Mouse (Mus musculus) brain, adult 2 months (tissue): ENCODE data around the gene Ccnf.

Experiments
- DNase-seq: peaks from one replicate; pipeline ENCODE4 v3.0.0; 2011; ENCODE audit warnings: low read depth, low spot score

Ccnf gene

DNA sequence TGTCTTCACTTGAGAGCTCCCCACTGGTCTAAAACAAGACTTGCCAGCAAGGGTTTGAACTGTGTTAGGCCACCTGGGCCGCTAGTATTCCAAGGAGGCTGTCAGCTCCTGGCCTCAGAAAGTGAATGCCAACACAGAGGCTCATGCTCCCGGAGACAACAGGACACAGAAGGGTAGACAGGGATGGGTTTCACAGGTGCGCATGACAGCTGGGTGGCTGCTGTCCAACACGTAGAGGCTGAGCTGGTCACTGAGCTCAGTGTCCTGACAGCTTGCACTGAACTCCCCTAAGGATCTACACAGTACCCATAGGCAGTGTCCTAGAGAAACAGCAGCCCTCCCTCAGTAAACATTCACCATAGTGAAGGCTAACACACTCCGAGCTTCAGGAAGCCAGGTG, 27.8 kb downstream of the Ccnf start:
- no peak for DNase-seq

DNA sequence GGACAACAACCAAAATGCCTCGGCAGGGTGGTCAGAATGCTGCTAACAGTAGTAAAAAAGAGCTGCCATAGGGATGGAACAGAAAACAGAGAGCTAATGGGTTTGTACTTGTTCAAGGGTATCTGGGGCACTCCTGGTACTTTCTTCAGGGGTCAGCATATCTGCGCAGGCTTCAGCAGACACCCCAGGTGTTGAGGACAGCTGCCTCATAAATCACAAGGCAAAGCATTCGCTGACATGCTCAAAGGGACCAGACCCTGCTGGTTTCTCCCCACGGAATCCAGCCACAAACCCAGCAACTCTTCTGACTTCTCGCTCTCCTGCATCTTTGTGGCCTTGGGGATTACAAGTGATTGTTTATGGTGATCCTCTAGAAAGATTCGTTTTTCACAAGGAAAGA, 28.6 kb downstream of the Ccnf start:
- no peak for DNase-seq

DNA sequence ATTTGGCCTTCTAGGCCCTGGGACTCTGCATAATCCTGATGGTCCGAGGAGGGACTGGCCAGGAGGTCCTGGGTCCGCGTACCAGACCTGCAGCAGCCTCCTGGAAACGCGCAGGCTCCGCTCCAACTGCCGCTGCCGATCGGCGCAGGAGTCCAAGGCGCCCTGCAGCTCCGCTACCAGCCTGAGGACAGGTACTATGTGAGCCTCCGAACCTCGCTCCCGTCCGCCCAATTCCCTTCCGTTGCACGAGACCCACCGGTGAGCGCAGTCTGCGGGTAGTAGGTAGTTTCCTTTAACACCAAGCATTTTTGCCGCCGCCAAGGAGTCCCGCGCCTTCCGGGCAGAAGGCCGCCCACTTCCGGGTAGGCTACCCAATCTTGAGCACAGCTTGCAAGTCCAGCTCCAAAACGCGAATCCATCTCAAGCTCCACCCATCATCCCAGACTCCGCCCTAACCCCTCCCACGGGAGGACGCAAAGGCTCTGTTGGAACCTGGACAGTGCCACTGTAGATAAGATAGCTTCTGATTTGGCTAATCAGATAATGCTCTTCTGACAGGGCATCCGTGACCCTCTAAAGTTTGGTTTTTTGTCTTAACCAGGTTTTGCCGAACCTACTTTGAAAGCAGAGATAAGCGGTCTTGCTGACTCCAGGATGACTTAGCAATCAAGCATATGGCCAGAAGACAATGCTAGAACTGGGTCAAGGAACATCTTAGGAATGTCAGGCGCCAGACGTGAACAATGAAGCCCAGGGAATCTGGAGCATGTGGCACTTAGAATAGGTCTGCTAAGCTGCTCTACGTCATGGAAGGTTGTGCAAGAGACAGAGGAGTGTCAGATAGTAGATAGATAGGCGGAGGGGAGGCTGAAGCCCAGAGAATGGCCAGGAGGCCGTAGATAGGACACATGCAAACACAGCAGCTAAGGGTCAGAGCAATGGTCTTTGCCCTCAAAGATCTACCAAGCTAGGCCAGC, 30.6 kb downstream of the Ccnf start, which contains the start of gene Tedc2:
TSS of gene Tedc2 (minus strand) at position 417 of the 977 bp plus-strand sequence.
- DNase-seq = peak; percentile 99

DNA sequence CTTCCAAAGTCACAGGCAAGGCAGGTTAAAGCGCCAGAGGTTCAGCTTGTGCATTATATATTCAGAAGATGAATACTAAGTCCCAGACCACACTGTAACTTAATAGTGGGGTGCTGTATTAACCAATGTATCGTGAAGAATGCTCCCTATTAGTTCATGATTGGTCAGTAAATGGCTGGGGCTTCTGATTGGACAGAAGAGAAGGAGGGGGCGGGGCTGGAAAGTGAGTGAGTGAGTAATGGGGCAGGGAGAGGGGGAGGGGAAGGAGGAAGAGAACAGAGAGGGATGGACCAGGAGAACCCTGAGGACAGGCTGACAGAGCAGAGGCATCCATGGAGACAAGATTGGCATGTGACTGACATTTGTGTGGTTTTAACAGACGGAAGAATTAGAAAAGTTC, 34.4 kb downstream of the Ccnf start:
- no peak for DNase-seq

DNA sequence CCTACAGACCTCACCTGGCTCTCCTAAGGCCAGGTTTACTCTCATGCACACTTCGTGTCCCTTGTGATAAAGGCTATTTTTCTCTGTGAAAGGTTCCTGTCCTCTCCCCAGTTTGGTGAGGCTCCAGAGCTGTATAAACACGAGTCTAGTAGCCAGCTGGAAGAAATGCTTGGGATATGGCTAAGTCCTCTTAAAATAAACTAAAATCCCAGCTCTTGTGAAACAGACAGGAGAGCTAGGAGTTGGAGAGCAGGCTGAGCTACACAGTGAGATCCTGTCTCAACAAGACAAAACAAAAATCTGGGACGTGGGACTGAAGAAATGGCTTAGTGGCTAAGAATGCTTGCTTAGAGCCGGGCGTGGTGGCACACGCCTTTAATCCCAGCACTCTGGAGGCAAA, 38.1 kb downstream of the Ccnf start:
- peak; percentile 47 for DNase-seq

DNA sequence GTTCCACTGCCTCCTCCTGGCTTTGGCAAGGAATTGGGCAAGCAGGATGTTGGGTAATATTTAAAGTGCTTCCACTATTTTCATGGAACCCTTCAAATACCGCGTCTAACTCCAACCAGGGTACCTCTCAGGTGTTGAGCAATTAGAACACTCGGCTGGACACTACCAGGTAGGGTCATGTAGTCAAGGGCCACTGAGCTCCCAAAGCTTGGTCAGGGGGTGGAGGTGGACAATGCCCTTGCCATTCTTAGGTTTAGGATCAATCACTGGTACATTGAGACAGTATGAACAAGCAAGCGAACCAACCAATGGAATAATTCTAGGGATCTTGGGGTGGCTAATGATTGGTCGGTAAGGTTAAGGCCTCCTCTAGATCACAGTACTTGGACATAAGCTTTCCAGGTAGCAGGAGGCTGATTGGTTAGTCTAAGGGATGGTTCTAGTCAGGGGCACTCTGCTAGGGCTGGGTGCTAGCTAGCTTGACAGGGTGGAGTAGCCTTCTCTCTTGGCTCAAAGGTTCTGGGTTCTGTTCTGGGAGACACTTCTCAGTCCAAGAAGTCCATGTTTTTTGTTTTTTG, 38.8 kb downstream of the Ccnf start:
- DNase-seq = peak; percentile 55

DNA sequence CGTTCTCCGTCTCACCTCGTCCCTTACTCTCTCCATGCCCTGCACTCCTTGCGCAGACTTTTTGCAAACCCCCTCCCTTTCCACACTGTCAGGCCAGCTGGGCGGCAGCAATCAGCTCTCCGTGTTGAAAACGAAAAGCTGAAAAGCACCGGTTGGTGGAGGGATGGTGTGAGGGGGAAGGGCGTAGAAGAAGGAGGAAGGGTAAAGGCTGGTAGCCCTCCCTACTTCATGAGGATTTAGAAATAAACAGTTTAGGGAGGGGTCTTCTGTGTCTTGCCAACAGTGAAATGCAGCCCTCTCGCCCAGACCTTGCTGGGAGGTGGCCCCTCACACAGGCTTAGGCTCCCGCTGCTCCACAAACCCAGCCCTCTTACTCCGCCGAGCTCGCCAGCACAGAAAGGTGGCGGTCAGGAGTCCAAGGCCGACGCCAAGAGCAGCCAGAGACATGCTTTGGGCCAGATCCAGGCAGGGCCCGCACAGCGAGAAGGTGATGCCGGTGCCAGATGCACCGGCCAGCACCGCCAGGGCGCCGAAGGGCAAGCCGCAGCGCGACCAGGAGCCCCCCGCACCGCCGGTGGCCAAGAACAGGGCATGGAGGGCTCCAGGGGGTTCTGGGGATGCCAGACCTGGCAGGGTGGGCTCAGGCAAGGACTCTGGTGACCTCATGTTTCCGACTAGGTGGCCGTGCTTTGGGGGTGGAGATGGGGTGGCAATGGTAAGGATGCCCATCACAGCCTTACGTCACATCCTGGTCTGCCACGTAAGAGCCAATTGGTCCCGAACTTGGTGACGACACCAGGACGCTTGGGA, 39.4 kb downstream of the Ccnf start:
- DNase-seq = peak; percentile 97

DNA sequence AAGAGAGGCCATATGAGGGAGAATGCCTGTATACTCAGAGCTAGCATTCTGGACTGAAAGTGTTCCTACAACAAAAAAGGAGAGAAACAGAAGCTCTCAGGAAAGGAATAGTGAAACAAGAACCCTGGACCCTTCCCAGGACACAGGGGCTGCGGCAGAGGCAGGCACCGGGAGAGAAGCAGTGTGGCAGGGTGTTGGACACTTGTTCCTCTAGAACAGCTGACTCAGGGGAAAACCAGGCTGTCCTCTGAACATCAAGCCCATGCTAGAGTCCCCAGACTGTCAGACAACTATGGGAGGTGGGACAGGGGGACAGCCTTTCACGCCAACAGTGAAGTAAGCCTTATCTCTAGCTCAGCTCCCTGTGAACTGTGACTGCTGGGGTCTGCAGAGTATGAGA, 40.7 kb downstream of the Ccnf start:
- DNase-seq = no peak

DNA sequence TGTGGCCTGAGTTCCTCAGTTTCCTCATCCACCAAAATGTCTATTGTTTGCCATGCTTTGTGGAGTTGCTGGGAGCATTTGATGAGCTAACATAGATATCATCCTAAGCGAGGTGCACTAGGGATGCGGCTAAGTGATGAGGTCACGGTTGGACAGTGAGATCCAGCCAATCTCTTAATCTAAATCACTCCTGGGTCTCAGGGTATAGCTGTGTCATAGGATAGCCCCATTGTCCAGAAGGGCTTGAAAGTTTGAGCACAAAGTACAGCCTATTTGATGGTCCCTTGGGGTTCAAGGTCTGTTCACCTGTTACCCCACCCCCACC, 41.4 kb downstream of the Ccnf start:
- no peak for DNase-seq

DNA sequence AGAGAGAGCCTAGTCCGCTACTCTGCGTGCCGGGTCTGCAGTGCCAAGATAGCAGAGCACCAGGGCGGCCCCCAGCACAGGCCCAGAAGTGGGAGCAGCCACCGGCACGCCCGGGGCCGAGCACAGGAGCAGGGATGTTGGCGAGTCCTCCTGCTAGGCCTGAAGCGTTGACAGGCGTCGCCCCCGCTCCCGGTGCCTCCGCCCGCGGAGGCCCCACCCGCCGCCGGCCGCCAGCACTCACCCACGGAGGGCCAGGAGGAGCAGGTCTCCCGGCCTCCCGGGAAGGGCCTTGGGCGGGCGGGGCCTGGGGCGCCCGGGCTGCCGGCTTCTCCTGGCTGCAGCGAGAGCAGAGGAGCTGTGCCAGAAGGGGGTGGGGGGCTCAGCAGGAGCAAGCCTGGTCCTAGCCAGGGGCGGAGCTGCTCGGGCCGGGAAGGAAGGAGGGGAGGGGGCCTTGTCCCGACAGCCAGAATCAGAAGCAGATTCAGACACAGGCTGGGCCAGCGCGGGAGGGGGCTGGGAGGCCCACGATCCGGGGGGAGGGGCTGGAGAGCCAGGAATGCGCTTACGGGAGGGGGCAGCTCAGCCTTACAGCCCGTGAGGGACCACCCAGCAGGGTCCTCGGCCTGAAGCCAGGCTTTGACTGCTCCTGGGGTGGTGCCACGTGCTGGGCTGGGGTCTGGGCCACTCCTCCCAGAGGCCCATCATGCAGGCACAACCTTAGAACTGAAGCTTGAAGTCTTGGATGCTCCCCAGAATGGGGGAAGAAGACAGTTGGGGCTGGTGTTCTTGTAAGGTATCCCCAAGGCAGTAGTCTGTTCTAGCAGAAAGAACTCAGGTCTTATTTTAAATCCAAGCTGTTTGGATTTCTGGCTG, 42.0 kb downstream of the Ccnf start, which contains the start of gene Ntn3:
TSS of gene Ntn3 (minus strand) at position 489 of the 873 bp plus-strand sequence.
- DNase-seq = peak; percentile 60

DNA sequence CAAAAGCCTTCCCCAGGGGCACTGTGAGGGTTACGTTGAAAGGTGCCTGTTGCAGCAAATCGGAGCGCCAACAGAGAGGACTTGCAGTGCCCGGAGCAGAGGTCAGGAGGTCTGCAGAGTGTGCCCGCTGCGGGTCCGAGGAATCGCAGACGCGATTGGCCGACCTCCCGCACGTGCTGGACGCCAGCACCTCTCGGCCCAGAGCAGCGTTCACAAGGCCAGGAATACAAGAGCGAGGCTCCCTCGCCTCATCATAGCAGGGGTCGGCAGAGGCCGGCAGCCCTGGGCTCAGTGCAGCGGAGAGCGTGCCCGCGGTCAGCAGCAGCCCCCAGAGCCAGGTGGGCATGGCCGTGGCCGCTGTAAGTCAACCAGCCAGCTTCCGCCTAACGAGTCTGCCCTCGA, 42.6 kb downstream of the Ccnf start:
- no peak for DNase-seq

DNA sequence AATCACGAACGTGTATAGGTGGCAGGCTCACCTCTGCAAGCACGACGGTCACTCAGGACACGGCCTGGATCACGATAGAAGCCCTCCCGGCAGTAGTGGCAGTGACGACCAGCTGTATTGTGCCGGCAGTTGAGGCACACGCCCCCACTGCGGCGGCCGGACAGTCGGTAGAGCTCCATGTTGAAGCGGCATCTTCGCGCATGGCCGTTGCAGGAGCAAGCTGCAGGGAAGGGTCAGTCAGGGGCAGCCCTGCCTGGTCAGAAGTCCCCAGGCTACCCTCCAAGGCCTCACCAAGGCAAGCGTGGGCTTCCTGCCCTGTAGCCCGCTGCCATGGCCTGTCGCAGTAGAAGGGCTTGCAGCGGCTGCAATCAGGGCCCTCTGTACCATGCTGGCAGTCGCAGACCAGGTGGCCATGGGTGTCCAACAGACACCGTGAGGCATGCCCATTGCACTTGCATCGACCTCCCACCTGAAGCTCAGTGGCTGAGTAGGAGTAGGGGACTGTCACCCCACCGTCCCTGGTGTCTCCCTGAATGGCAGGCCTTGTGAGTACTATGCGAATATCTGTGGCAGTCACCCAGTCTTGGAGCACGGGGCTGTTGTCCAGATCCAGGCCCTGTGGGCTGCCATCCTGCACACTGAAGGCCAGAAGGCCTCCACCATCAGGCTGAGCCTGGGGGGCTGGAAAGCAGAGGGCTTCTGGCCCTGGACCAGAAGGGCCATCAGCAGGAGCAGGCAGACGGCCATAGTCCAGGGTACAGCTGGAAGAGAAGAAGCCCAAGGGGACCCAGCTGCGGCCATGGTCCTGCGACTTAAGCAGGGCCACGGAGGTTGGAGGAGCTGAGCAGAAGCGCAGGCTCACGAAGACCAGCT, 43.3 kb downstream of the Ccnf start:
- no peak for DNase-seq

DNA sequence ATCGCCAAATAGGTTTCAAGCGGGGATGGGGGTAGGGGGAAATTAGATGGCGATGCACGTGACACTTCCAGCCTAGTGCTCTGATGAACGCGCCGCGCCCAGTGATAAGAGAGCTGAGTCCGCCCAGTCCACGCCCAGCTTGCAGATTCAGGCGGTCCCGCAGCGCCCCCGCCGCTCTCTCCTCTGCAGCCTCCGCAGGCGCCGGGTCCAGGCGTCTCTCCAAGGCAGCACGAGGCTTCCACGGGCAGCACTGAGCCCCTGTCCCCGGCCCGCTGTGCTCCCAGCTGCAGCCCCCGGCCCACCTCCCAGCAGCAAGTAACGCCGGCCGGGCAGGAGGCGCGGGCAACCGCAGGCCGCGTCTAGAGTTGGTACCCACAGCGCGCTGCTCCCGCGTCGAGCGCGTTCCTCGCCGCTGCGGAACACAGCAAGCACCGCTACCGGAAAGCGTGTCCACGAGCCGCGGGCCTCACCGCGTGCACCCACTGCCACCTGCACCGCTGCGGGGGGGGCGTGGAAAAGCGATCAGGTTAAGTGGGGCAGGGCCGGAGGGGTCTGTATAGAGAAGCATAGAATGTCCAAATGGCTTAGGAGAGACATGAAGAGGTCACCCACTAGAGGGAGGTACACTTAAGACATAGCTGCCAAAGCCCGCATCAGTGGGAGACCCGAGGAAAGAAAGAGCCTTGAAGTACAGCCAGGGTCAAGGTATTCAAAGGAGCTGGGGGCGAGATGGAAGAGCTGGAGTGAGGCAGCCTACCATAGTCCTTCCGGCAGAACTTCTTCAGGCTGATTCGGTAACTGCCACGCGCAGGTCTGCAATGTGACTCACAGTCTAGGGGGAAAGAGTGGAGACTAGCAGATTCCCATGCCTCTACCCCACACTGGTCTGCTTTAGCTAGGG, 44.6 kb downstream of the Ccnf start:
- peak; percentile 86 for DNase-seq

DNA sequence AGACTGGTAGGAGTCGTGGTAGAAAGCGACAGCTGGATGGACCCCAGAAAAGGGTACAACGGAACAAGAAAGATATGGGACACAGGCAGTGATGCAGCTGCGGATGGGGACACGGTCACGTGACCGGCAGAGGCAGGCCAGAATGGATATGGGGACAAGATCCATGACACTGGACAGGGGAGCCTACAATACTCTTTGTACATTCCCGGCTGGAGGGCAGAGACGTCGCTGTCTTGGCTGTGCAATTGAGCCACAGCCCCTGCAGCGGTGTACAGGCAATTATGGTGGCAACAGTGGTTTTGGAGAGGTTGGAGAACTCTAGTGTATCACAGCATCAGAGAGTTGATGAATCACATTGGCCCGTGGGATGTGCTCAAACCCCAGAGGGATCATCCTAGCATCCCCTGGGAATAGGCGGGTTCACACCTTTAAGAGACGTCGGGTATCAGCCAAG, 45.3 kb downstream of the Ccnf start:
- DNase-seq = peak; percentile 58

DNA sequence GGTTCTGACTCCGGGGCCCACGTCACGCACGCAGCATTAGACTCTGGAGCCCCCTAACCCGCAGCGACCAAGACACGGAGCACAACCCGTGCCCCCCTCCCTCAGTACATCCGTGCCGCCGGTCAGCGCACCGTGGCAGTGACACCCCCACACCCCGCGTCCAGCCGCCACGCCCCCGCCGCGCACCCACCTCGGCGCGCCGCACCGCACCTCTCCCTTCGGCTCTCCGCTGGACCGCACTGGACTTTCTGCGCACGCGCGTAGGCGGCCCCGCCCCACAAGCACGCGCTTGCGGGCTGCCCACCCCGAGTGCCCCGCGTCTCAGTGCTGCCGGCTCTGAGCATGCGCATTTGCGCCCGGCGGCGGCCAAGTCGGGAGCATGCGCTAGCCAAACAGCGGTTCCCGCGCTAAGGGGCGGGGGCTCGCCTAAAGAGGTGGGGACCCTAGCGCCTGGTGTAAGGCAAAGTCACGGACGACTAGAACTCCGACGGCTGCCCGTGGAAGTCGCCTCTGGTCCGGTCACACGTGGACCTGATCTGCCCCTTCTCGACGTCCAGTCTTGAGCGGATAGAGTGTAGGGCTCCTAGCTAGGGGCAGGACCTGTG, 45.9 kb downstream of the Ccnf start, which contains the start of gene Tbc1d24:
TSS of gene Tbc1d24 (minus strand) at position 279 of the 605 bp plus-strand sequence.
- DNase-seq = peak; percentile 97

DNA sequence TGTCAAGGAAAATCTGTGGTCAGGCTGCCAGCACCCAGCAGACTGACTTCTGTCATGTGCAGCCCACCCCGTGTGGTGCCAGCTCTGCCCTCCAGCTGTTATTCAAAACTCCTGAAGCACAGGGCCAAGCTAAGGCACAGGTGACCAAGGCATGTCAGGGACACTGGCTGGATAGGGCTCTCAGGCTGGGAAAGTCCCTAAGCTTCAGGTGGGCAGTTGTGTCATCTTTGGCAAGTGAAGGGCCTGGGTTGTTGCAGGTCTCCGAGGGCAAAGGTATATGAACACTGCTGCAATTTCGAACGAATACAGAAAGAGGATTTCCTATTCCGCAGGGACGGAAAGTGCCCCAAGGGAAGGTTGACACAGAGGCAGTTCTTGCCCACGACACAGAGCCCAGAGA, 46.4 kb downstream of the Ccnf start:
- DNase-seq = no peak

DNA sequence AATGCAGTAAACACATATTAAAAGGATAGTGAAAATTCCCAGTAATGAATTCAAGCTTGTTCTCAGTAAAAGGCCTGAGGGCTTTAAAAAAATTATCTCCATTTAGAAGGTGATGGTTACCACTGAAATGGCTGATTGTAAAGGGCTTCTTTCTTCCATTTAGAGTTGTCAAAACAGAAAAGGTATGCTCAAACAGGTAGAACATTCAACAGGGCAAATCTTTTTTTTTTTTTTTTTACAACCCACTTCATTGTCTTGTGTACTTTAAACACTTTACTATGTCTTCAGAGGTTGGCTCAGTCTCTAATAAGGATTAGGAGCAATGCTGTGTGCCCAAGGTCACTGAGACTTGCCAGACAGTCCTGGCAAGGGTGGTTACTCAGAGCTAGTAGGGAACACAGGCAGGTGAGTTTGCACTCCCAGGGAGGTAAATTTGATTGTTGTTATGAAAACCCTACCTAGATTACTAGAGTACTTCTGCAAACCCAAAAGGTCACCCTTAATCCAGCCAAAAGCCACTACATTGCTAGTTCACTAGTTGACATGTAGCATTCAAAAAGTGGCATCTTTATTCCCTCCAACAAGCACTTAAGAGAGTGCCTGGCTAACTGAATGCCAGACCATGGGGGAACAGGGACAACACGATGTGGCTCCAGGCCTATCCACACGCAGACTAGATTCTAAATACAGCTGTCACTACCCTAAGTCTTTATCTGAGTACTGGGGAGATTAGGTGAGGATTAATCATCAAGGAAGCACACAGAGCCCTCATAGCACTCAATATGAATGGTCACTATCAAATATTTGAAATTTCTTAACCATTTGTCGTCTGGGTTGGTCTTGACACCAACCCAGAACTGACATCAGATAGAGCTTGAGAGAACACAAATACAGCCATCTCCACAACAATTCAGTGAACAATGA, 47.4 kb downstream of the Ccnf start:
- DNase-seq = no peak
